Mouse (Mus musculus) bone marrow, adult 2 months (tissue): Measurements from ENCODE around the gene Capn11.

Experiments used
- CTCF ChIP-seq: fragments of 200-500 bp; IDR thresholded peaks from 2 replicates; pipeline ENCODE4 v1.5.1; 2011; ENCODE audit warnings: low read length, control low read depth; ENCODE audit not compliant: control insufficient read depth, insufficient read depth
- POLR2A ChIP-seq: fragments of 200-500 bp; IDR thresholded peaks from 2 replicates; pipeline ENCODE4 v1.6.1; 2011; ENCODE audit warnings: low read depth, mild to moderate bottlenecking, control low read depth, low read length, borderline replicate concordance; ENCODE audit not compliant: control insufficient read depth

GRCm38 (mm10) chr17:45599446-45600242 lies 59.5 kb downstream of the Capn11 start, which contains the start of gene Slc29a1:
- TF ChIP-seq CTCF (no peak), POLR2A (no peak)
